Mouse (Mus musculus): ENCODE data around the gene Gkap1. TPM values are rescaled to one million over a fixed set of nuclear protein-coding genes. Genes with fewer than 3 reads are reported as not detected.

The Gkap1 gene
- 1.8 and 1.9 TPM in 2 replicates for polyA plus RNA-seq (2012; rRNA removed)

- no peak for DNase-seq (ENCODE audit: low read depth, low spot score)
- 89% methylated on average over 8 of the region's 8 CpGs for whole genome bisulfite sequencing
Observed at GRCm38 (mm10) chr13:58275599-58275998, at the start of gene Gkap1. Gkap1 (minus strand) TSS chr13:58275699.

DNA sequence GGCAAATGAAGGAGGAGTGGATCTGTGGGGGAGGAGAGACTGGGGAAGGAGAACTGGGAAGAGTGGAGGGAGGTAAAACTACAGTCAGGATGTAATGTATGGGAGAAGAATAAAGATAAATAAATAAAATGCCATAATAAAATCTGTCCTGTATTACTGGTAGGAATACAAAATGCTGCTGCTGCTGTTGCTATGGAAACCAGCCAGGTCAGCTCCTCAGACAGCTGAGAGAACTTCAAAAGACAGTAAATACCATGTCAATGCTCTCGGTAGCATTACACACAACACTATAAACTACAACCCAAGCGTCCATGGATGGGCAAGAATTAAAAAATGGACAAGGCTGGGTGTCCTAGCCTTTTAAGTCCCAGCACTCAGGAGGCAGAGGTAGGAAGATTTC lies 42.3 kb upstream of the Gkap1 start:
- WGBS = 42% methylated on average over 2 of the region's 2 CpGs
- no peak for DNase-seq (ENCODE audit: low read depth, low spot score)

DNA sequence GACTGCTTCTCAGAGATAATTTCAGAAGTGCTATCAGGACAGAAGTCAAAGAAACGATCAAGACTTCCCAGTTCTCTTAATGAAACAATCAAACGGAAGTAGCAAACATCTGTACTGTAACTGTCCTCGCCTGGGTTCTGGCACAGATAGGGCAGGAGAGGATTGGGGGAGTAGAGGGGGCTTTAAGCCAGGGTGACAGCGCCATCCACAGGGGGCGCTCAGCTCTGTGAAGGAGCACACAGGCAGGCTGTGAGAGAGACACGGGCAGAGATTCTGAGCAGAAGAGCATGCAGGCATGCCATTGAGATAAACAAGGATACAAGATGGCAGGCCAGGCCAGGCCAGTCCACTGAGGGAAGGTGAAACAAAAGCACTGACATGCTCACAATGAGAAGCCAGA lies 39.5 kb upstream of the Gkap1 start:
- WGBS = 69% methylated on average over 6 of the region's 6 CpGs
- no peak for DNase-seq (ENCODE audit: low read depth, low spot score)

DNA sequence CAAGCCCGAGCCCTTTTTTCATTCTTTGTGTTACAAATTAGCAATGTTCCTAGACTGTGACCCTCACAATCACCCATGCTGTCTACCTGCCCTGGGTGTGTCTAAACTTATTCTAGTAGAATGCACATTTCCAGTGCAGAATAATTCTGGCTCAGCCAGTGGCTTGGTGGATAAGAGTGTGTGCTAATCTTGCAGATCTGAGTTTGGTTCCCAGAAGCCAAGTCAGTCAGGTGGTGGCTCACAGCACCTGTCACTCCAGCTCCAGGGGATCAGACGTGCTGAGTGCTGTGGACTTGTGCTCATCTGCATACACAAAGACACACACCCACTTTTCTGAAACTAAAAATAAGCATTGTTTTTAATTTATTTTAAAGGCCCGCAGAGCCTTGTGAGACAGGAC lies 38.3 kb upstream of the Gkap1 start:
- DNase-seq (ENCODE audit: low read depth, low spot score) = no peak
- 65% methylated on average over 3 of the region's 3 CpGs for WGBS

DNA sequence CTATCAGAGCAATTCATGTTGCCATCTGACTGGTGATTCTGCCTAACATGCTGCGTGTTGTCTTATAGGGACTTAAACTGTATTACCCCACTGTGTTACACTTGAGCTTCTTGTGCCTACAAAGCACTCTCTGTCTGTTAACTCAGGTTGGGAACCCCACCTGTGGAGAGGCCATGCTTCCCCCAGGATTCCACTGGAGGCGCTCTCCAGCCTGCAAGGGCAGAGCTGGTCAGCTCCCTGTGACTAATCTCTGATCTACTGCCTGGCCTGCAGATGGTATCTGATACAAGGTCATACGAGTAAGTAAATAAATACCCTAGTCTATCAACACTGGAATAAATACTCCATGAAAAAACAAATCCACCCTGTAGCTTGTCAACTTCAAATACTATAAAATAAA lies 35.9 kb upstream of the Gkap1 start:
- DNase-seq (ENCODE audit: low read depth, low spot score) = no peak
- WGBS = 53% methylated on average over 3 of the region's 3 CpGs

GRCm38 (mm10) chr13:58309499-58309898 lies 34.0 kb upstream of the Gkap1 start:
- DNase-seq (ENCODE audit: low read depth, low spot score) = no peak
- 67% methylated on average over 8 of the region's 8 CpGs for WGBS

GRCm38 (mm10) chr13:58307453-58307852 lies 32.0 kb upstream of the Gkap1 start:
- no peak for DNase-seq (ENCODE audit: low read depth, low spot score)
- 92% methylated on average over 5 of the region's 5 CpGs for WGBS

- WGBS = 82% methylated on average over 2 of the region's 2 CpGs
- DNase-seq (ENCODE audit: low read depth, low spot score) = no peak
Observed at GRCm38 (mm10) chr13:58305230-58305629, 29.7 kb upstream of the Gkap1 start.

DNA sequence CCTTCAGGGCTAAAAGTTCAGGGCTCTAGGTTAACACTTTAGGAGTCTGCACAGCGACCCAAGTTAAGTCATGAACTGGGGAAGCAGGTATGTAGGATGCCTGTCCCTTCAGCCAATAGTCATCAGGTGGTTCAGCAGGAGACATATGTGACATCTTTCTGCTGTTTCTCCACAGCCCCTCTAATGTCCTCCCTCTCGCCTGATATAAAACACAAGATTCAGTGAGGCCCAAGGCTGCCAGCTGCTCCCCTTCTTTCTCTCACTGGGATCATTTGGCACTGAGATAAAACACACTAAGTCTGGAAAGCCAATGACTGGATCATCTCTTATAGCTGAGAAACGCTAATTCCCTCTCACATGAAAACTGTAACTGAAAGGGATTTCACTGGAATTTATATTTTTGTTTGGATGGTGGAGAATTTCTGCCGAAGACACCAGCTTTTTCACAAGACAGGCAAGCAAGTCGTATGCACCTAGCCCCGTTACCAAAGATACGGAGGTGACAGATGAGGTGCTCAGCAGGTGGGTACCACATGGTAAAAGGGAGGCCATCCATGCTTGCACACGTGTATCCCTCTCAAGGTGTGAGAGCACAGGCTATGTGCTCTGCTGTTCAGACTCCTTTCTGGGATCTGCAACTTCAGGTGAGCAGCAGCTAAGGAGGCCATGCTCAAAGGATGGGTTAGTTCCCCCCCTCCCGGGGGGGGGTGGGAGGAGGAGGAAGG lies 27.1 kb upstream of the Gkap1 start:
- 72% methylated on average over 9 of the region's 9 CpGs for WGBS

DNA sequence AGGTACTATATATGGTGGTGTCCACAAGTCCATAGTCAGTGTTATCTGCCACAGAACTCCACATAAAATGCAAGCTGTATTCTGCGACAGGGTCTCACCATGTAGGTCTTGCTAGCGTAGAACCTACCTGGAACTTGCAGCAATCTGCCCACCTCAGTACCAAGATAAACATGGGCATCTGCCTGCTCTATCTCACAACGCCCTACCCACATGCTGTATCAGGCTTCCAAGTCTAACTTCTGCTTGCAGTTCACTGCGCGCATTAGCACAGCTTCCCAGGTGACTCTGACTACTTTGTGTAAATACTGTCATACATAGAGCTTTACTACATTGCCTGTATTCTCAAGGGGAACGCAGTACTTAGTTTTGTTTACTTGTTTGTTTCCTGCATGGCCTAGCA lies 26.5 kb upstream of the Gkap1 start:
- no peak for DNase-seq (ENCODE audit: low read depth, low spot score)
- 84% methylated on average over 6 of the region's 6 CpGs for WGBS

More for the DNA sequence above, 27.1 kb upstream of the Gkap1 start:
- DNase-seq (ENCODE audit: low read depth, low spot score) = no peak

DNA sequence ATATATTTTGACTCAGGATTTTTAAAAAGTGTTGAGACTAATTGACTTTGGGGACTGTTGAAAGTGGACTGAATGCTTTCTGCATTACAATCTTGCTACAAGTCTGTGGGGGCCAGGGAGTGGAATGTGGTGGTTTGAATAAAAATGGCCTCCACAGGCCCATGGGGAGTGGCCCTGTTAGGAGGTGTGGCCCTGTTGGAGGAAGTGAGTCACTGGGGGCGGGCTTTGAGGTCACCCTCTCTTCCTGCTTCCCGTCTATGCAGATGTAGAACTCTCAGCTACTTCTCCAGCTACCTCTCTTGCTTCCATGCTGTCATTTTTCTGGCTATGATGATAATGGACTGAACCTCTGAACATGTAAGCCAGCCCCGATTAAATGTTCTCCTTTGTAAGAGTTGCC lies 23.3 kb upstream of the Gkap1 start:
- WGBS = 88% methylated on average over 3 of the region's 3 CpGs
- DNase-seq (ENCODE audit: low read depth, low spot score) = no peak

DNA sequence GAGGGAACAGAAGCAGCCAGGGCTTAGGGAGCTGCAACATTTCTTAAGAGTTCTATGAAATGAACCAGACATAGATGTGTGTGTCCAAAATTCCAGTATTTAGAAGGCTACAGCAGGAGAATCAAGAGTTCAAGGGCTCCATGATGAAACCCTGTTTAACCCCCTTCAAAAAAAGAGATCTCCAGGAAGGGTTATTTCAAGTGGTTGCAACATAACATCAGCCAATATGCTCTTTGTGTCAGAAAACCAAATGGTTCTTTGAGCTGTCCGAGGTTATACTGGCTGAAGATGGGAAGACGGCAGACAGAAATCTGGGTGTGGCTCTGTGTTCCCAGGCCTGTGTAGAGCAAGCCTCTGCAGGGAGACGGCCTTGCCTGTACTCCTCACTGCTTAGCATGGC lies 20.1 kb upstream of the Gkap1 start:
- no peak for DNase-seq (ENCODE audit: low read depth, low spot score)
- 32% methylated on average over 3 of the region's 3 CpGs for WGBS

DNA sequence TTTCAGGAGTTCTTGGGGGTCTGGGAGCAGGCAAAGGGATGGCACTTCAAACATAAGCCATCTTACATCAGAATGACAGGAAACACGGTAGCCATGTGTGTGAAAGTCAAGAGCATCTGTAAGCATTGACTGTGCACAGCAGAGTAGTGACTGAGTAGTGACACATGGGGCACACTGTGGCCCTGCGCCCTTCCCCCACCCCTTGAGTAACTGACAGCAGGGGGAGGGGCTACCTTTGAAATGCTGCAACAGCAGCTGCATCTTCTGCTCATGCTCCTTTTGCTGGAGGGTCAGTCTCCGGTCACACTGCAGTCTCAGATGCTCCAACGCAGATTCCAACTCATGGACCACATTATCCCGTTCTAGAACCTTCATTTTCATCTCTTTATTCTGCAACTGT lies 17.3 kb upstream of the Gkap1 start:
- DNase-seq (ENCODE audit: low read depth, low spot score) = no peak
- 60% methylated on average over 5 of the region's 5 CpGs for WGBS

GRCm38 (mm10) chr13:58289308-58289707 lies 13.8 kb upstream of the Gkap1 start:
- 88% methylated on average over 1 of the region's 1 CpGs for WGBS
- no peak for DNase-seq (ENCODE audit: low read depth, low spot score)

DNA sequence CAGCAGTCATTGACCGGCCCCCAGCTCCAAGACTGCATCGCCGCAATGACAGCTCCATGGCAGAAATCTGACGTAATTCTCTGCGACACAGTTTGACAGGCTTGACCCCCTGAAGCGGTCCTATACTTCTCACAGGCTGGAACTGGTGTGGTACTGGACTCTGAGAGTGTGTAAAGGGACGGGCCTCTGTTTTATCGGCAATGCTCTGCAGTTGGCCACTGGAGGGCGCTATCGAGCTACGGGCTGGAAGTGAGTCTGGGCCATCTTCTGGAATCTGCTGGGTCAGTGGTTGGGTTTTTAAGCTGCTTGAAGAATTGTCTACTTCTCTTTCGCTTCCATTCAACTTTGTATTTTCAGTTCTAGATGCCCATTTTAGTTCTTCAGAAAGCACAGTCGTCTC lies 12.3 kb upstream of the Gkap1 start:
- 18% methylated on average over 13 of the region's 13 CpGs for WGBS
- DNase-seq (ENCODE audit: low read depth, low spot score) = peak; percentile 66

- no peak for DNase-seq (ENCODE audit: low read depth, low spot score)
- 48% methylated on average over 4 of the region's 4 CpGs for WGBS
Observed at GRCm38 (mm10) chr13:58283466-58283865, 8.0 kb upstream of the Gkap1 start.

DNA sequence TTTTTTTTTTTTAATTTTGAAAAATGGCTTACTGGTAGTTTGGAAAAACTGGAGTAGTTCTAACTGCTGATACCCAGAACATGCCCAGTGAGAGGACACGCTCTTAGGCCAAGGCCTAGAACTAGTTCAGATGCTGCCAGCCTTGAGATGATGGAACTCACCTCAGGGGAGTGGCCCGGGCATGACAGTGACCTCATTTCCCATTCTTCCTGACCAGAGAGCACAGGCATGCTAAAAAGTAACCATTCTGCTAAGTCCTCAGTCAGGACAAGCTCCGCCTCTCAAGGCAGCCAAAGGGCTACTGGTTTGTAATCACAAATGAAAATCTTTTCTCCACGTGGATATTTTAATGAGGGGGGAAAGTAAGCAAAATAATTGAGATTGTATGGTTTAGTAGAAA lies 6.4 kb upstream of the Gkap1 start:
- WGBS = 70% methylated on average over 4 of the region's 4 CpGs
- DNase-seq (ENCODE audit: low read depth, low spot score) = no peak

- 83% methylated on average over 3 of the region's 3 CpGs for WGBS
- no peak for DNase-seq (ENCODE audit: low read depth, low spot score)
Observed at GRCm38 (mm10) chr13:58280528-58280927, 5.0 kb upstream of the Gkap1 start.

DNA sequence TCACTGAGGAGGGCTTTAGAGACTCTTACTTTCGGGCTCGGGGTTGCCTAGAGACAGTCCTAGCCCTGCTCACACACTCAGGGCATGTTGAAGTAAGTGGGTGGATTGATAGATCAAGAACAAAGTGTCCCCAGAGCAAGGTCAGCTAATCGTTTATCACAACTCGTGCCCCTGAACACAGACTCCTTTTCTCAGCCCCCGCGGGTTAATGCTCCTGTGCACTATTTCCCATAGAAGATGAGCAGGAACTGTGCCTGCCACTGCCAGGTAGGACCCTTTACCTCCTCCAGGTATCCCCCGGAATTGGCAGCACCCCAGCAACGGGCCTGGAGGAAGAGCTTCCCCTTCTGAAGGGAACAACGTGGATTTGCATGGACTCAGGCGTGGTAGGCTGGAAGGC lies 757 bp upstream of the Gkap1 start:
- DNase-seq (ENCODE audit: low read depth, low spot score) = no peak
- 87% methylated on average over 10 of the region's 10 CpGs for WGBS

DNA sequence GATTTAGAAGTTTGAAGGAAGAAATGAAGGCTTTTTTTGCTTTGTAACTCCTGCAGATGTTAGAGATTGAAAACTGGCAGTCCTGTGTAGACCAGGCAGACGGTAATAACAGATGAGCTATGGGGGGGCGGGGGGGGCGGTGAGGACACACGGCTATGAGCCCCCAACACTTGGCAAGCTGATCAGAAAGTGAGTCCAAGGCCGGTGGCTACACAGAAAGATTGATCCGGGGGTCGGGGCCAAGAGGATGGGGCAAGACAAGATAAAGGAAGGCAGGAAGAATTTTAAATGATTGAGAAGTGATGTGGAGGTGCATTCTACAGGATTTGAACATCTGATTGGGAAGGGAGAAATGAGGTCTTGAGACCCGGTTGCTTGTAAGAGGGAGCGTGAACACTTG lies 423 bp downstream of the Gkap1 start:
- 47% methylated on average over 9 of the region's 9 CpGs for WGBS
- DNase-seq (ENCODE audit: low read depth, low spot score) = no peak

DNA sequence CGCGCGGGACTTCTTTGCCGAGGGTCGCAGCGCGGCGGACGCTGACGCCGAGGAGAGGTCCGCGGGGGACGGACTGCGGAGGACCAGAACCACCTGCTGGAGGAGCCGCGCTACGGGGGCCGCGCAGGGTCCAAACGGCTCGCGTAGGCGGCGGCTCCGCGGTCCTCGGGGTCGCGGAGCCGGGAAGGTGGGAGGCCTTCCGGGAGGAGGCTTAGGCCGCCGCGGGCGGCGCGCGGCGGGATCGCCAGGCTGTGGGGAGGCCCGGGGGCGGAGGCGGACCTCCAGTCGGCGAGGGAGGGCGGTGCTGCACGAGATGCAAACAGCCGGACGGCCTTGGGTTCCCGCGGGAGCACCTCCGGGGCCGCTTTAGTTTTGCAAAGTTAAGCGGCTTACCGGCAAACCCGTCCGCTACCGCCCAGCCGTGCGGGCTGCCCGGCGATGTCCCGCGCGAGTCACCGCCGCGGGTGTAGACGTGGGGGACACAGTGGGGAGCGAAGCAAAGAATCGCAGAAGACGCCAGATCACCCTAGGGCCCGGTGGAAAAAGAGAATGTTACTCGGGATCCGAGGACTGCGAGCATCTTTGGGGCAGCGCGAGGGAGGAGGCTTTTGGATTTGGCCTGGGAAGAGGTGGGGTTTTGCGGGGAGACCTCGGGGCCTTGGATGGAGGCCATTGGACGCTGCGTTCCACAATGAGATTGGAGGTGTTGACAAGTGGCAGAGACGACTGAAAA lies 1.1 kb downstream of the Gkap1 start:
- WGBS = 1% methylated on average over 84 of the region's 84 CpGs
- no peak for DNase-seq (ENCODE audit: low read depth, low spot score)
